Mouse (Mus musculus) embryo, embryonic 9.5 days (tissue): ENCODE measurements around the gene Dars.
"Not testable (repeated sequence)": the region's sequence is repeated elsewhere in the genome, so short reads cannot be mapped to it uniquely, and the experiment has no call there.

Experiments
- DNase-seq: peaks from one replicate; pipeline ENCODE4 v3.0.0-alpha.2; 2017; ENCODE audit errors: extremely low spot score

Dars gene

GRCm38 (mm10) chr1:128344232-128344631, 72.9 kb downstream of the Dars start:
- DNase-seq = no peak

DNA sequence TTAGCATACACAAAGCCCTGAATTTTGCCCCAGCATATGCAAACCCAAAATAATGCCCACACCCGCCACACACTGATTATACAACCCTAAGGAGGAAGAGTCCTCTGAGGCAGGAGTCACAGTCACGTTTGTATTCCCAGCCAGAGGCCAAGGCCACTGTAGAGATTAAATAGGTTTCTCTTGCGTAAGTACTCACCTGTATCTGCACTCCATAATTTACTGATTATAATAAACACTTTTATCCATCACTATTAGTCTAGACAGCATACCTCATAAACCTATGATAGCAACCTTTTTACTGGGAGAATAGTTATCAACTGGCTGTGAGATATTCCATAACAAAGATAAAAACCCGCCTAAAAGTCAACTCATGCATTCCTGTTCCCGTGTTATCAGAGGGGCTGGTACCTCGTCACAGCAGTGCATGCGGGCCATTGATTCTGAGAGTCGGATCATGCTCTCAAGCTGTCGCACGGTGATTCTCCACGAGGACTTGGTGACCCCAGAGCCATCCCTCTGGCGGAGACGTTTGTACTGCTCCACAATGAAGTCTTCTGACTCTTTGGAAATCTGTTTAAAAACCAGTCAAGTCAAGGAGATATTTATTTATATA, 79.4 kb downstream of the Dars start:
- no peak for DNase-seq

DNA sequence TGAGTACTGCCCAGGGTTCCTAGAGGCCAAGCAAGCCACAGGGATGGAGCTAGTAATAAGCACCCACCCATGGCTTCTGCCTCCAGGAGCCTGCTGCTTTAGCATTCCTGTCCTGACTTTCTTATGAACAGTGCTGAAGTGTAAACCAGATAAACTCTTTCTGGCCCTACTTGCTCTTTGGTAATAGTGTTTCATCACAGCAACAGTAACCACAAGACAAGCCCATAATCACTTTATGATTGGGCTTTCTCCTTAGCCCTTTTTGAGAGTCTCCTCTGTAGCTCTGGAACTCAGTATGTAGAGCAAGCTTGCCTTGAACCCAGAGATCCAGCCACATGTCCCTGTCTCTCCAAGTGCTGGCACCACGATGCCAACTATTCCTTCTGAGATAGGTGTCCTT, 86.9 kb downstream of the Dars start:
- DNase-seq = no peak

- DNase-seq = no peak
Observed at GRCm38 (mm10) chr1:128328218-128328617, 89.0 kb downstream of the Dars start, which contains the start of gene Lct. TSS of gene Lct (minus strand) at chr1:128328318.

- no peak for DNase-seq
Observed at GRCm38 (mm10) chr1:128327165-128327564, 90.0 kb downstream of the Dars start.

DNA sequence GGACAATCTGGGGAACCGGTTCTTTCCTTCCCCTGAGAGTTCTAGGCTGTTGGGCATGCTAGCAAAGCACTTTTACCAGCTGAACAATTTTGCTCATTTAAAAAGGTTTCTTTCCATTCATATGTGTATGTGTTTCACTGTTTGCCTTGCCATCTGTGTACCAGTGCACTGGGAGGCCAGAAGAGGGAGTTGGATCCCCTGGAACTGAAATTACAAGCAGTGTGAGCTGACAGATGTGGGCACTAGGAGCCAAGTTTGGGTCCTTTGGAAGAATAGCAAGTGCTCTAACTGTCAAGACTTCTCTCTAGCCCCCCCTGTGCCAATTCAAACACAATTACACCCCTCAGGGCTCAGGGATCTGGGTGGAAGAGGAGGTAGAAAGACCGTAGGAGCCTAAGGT, 92.4 kb downstream of the Dars start:
- DNase-seq = no peak

- no peak for DNase-seq
Observed at GRCm38 (mm10) chr1:128323026-128323643, 94.0 kb downstream of the Dars start.

GRCm38 (mm10) chr1:128319266-128319665, 97.9 kb downstream of the Dars start:
- not testable (repeated sequence) for DNase-seq

GRCm38 (mm10) chr1:128314665-128315064, 102.5 kb downstream of the Dars start:
- DNase-seq = no peak
